Mouse (Mus musculus): ENCODE measurements around the gene Grin3b. TPM values are rescaled to one million over a fixed set of nuclear protein-coding genes. Genes with fewer than 3 reads are reported as not detected.

The Grin3b gene
- polyA plus RNA-seq, 1 experiment from 2014 or later = 0.21 TPM

DNA sequence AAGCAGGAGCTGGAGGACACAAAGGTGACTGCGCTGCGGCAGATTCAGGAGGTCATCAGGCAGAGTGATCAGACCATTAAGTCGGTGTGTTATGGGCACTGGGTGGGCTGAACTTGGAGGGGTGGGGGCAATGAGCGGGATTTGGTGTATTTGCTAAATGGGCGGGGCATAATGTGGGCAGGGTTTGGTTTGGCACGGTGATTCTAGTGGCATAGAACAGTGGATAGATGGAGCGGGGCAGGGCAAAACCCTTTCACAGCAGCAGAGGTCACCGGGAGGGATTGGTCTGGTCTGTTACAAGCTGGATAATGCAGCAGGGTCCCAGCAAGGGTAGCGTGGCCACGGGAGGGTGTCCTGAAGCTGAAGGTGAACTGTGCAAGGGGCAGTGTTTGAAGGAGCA is 54.9 kb downstream of the Grin3b start:
- Histone ChIP-seq H3K4me1 (ENCODE audit: control insufficient read depth, insufficient read depth, low read length) (peaks cover 11% of the 10 kb centered on the region; the same call in 1 of the 2 replicates), H3K4me3 (replicated peaks; ENCODE audit: low read length) (no peak overlapping the region), H3K4me2 (ENCODE audit: low read depth, low read length) (no peak overlapping the region), H3K27ac (ENCODE audit: low read length) (no peak overlapping the region), H3K27me3 (ENCODE audit: control insufficient read depth, insufficient read depth, low read length) (no peaks in the 10 kb centered on the region), H3K9me3 (replicated peaks; ENCODE audit: control insufficient read depth, low read length) (no peaks in the 10 kb centered on the region), H3K9ac (ENCODE audit: low read length) (no peak overlapping the region), H3K36me3 (ENCODE audit: control insufficient read depth, insufficient read depth, low read length) (no peaks in the 10 kb centered on the region)
- ATAC-seq (ENCODE audit: insufficient read depth, low FRiP score) = no peak
- WGBS = 61% methylated on average over 10 of the region's 10 CpGs

DNA sequence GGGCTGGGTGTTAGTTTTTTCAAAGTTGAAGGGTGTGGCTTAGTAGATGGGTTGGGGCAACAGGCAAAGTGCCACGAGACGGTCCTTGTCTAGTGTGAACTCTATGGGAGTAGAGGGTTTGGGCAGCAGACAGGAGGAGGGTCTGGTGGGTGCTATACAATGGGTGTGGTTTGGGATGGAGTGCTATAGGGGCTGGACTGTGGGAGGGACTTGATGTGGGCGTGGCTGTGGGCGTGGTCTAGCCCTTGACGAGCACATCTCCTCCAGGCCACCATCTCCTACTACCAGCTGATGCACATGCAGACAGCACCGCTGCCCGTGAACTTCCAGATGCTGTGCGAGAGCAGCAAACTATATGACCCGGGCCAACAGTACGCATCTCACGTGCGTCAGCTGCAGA is 55.4 kb downstream of the Grin3b start:
- Histone ChIP-seq H3K4me2 (ENCODE audit: low read depth, low read length) (no peak overlapping the region), H3K27me3 (ENCODE audit: control insufficient read depth, insufficient read depth, low read length) (no peaks in the 10 kb centered on the region), H3K4me3 (replicated peaks; ENCODE audit: low read length) (no peak overlapping the region), H3K4me1 (ENCODE audit: control insufficient read depth, insufficient read depth, low read length) (peaks cover 11% of the 10 kb centered on the region; the same call in 1 of the 2 replicates), H3K9ac (ENCODE audit: low read length) (no peak overlapping the region), H3K36me3 (ENCODE audit: control insufficient read depth, insufficient read depth, low read length) (no peaks in the 10 kb centered on the region), H3K27ac (ENCODE audit: low read length) (no peak overlapping the region), H3K9me3 (replicated peaks; ENCODE audit: control insufficient read depth, low read length) (no peaks in the 10 kb centered on the region)
- WGBS = 52% methylated on average over 12 of the region's 12 CpGs
- ATAC-seq (ENCODE audit: insufficient read depth, low FRiP score) = peak; percentile 8; the same call in 1 of the 2 replicates

Other genes with a start within 250 kb of the Grin3b start
- gene Polrmt, start 224.1 kb upstream of the Grin3b start, polyA plus RNA-seq (2015; fragmentation: Nextera tagmentation; extraction: Ambion mirVana) = 33.3 and 40.9 TPM in 2 replicates
- gene Fgf22, start 215.6 kb upstream of the Grin3b start, polyA plus RNA-seq (2015; fragmentation: Nextera tagmentation; extraction: Ambion mirVana) = 0.37 and 0.50 TPM in 2 replicates
- 29.9 and 34.8 TPM in 2 replicates for gene Rnf126, start 203.8 kb upstream of the Grin3b start, polyA plus RNA-seq (2015; fragmentation: Nextera tagmentation; extraction: Ambion mirVana)
- gene Fstl3, start 193.4 kb upstream of the Grin3b start, polyA plus RNA-seq (2015; fragmentation: Nextera tagmentation; extraction: Ambion mirVana) = 18.1 and 23.1 TPM in 2 replicates
- 0.55 and 0.72 TPM in 2 replicates for gene Prss57, start 179.8 kb upstream of the Grin3b start, polyA plus RNA-seq (2015; fragmentation: Nextera tagmentation; extraction: Ambion mirVana)
- 56.8 and 58.0 TPM in 2 replicates for gene Palm, start 177.1 kb upstream of the Grin3b start, polyA plus RNA-seq (2015; fragmentation: Nextera tagmentation; extraction: Ambion mirVana)
- gene Misp, start 149.7 kb upstream of the Grin3b start, polyA plus RNA-seq (2015; fragmentation: Nextera tagmentation; extraction: Ambion mirVana) = 50.6 and 62.3 TPM in 2 replicates
- 268 and 308 TPM in 2 replicates for gene Ptbp1, start 116.3 kb upstream of the Grin3b start, polyA plus RNA-seq (2015; fragmentation: Nextera tagmentation; extraction: Ambion mirVana)
- 4.1 and 7.2 TPM in 2 replicates for gene Prtn3, start 96.2 kb upstream of the Grin3b start, polyA plus RNA-seq (2015; fragmentation: Nextera tagmentation; extraction: Ambion mirVana)
- gene Plppr3, start 96.1 kb upstream of the Grin3b start, polyA plus RNA-seq (2015; fragmentation: Nextera tagmentation; extraction: Ambion mirVana) = 28.7 and 29.1 TPM in 2 replicates
- gene Elane, start 84.5 kb upstream of the Grin3b start, polyA plus RNA-seq (2015; fragmentation: Nextera tagmentation; extraction: Ambion mirVana) = 6.3 and 9.8 TPM in 2 replicates
- gene Cfd, start 79.9 kb upstream of the Grin3b start, polyA plus RNA-seq (2015; fragmentation: Nextera tagmentation; extraction: Ambion mirVana) = not detected in 2 replicates
- 39.6 and 42.3 TPM in 2 replicates for gene Med16, start 61.8 kb upstream of the Grin3b start, polyA plus RNA-seq (2015; fragmentation: Nextera tagmentation; extraction: Ambion mirVana)
- 4.1 TPM in 1 of 2 replicates, not detected in the other for gene Gm26602, start 59.9 kb upstream of the Grin3b start, polyA plus RNA-seq (2015; fragmentation: Nextera tagmentation; extraction: Ambion mirVana)
- 0.89 and 0.97 TPM in 2 replicates for gene Kiss1r, start 53.7 kb upstream of the Grin3b start, polyA plus RNA-seq (2015; fragmentation: Nextera tagmentation; extraction: Ambion mirVana)
- gene R3hdm4, start 49.5 kb upstream of the Grin3b start, polyA plus RNA-seq (2015; fragmentation: Nextera tagmentation; extraction: Ambion mirVana) = 160 and 176 TPM in 2 replicates
- 4.9 and 5.2 TPM in 2 replicates for gene Arid3a, start 43.7 kb upstream of the Grin3b start, polyA plus RNA-seq (2015; fragmentation: Nextera tagmentation; extraction: Ambion mirVana)
- 76.7 and 86.9 TPM in 2 replicates for gene Wdr18, start 10.6 kb upstream of the Grin3b start, polyA plus RNA-seq (2015; fragmentation: Nextera tagmentation; extraction: Ambion mirVana)
- 5.6 TPM in 2 replicates for gene Tmem259, start 13.6 kb downstream of the Grin3b start, polyA plus RNA-seq (2015; fragmentation: Nextera tagmentation; extraction: Ambion mirVana)
- 333 and 334 TPM in 2 replicates for gene Cnn2, start 17.9 kb downstream of the Grin3b start, polyA plus RNA-seq (2015; fragmentation: Nextera tagmentation; extraction: Ambion mirVana)
- gene Abca7, start 25.8 kb downstream of the Grin3b start, polyA plus RNA-seq (2015; fragmentation: Nextera tagmentation; extraction: Ambion mirVana) = 6.3 and 7.4 TPM in 2 replicates
- 7.8 and 9.7 TPM in 2 replicates for gene Arhgap45, start 45.9 kb downstream of the Grin3b start, polyA plus RNA-seq (2015; fragmentation: Nextera tagmentation; extraction: Ambion mirVana)
- 174 and 180 TPM in 2 replicates for gene Polr2e, start 69.1 kb downstream of the Grin3b start, polyA plus RNA-seq (2015; fragmentation: Nextera tagmentation; extraction: Ambion mirVana)
- 445 and 507 TPM in 2 replicates for gene Gpx4, start 76.5 kb downstream of the Grin3b start, polyA plus RNA-seq (2015; fragmentation: Nextera tagmentation; extraction: Ambion mirVana)
- gene Sbno2, start 134.9 kb downstream of the Grin3b start, polyA plus RNA-seq (2015; fragmentation: Nextera tagmentation; extraction: Ambion mirVana) = 17.2 and 19.0 TPM in 2 replicates
- gene Stk11, start 145.1 kb downstream of the Grin3b start, polyA plus RNA-seq (2015; fragmentation: Nextera tagmentation; extraction: Ambion mirVana) = 14.5 and 14.8 TPM in 2 replicates
- 536 and 594 TPM in 2 replicates for gene Atp5d, start 167.9 kb downstream of the Grin3b start, polyA plus RNA-seq (2015; fragmentation: Nextera tagmentation; extraction: Ambion mirVana)
- gene Cbarp, start 170.1 kb downstream of the Grin3b start, polyA plus RNA-seq (2015; fragmentation: Nextera tagmentation; extraction: Ambion mirVana) = 3.1 and 3.9 TPM in 2 replicates
- gene Midn, start 177.6 kb downstream of the Grin3b start, polyA plus RNA-seq (2015; fragmentation: Nextera tagmentation; extraction: Ambion mirVana) = 7.8 and 9.8 TPM in 2 replicates
- 69.8 and 80.8 TPM in 2 replicates for gene Cirbp, start 195.3 kb downstream of the Grin3b start, polyA plus RNA-seq (2015; fragmentation: Nextera tagmentation; extraction: Ambion mirVana)
- 16.4 and 16.6 TPM in 2 replicates for gene 1600002K03Rik, start 202.2 kb downstream of the Grin3b start, polyA plus RNA-seq (2015; fragmentation: Nextera tagmentation; extraction: Ambion mirVana)
- gene Efna2, start 208.8 kb downstream of the Grin3b start, polyA plus RNA-seq (2015; fragmentation: Nextera tagmentation; extraction: Ambion mirVana) = 9.3 and 10.5 TPM in 2 replicates

Measured in stomach, embryonic 16.5 days (tissue).